Mouse (Mus musculus): Measurements from ENCODE around the gene Gm3500. TPM values are rescaled to one million over a fixed set of nuclear protein-coding genes. Genes with fewer than 3 reads are reported as not detected.
"Not testable (repeated sequence)": the region's sequence is repeated elsewhere in the genome, so short reads cannot be mapped to it uniquely, and the experiment has no call there.

The Gm3500 gene
- polyA plus RNA-seq (2014; fragmentation: Nextera tagmentation; extraction: Ambion mirVana), result 0.72 TPM in 1 of 2 replicates, not detected in the other

DNA sequence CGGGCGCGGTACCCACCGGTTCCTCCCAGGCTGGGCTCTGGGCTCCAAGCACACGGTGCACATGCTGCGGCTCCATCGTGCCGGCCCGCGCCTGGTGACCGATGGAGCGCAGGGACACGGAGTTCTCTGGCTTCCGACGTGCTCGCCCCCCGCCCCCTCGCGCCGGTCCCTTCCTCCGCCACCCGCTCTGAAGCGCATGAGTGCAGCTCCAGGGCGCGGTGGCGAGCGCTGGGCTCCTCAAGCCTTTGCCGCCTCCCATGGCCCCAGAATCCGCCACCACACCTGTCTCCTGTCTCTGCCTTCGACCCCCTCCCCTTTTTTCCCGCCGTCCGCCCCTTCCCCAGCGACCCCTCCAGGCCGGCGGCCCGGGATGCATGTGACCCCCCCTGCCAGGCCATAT, at the start of gene Gm3500:
Gene Gm3500, minus strand, starts transcription at position 101 of the 400 bp plus-strand sequence.
- H3K9ac ChIP-seq; H3K27ac ChIP-seq (ENCODE audit: low read depth); H3K36me3 ChIP-seq (ENCODE audit: insufficient read depth); H3K27me3 ChIP-seq (ENCODE audit: insufficient read depth, low read length); DNase-seq; ATAC-seq (ENCODE audit: insufficient read depth); H3K4me3 ChIP-seq (ENCODE audit: low read depth, low read length); H3K4me1 ChIP-seq (ENCODE audit: insufficient read depth); H3K9me3 ChIP-seq (ENCODE audit: low read depth, low read length); H3K4me2 ChIP-seq: not testable (repeated sequence)
- no CpG with 5 or more reads among the region's 37 CpGs for WGBS

DNA sequence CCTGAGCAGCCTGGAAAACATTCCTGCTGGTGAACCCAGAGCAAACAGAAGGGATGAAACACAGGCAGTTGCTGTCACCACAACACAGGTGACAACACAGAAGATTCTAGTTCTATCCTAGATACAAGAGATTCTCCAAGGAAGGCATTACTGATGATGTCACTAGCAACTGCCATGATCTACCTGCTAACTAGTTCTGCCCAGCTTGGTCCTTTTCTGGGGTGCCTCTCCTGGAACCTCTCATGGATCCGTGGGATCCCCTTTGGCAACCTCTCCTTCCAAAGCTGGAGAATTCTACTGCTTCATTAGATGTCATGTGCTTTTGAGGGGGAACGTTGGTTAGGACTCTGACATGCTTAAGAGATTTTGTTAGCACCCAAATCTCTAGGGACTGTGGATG, 54.0 kb downstream of the Gm3500 start, which contains the start of gene Gm3542:
Gene Gm3542, minus strand, starts transcription at position 101 of the 400 bp plus-strand sequence.
- no CpG with 5 or more reads among the region's 2 CpGs for WGBS

More for the DNA sequence above, 54.0 kb downstream of the Gm3500 start, which contains the start of gene Gm3542:
- DNase-seq; H3K4me2 ChIP-seq; H3K27ac ChIP-seq (ENCODE audit: low read depth); H3K36me3 ChIP-seq (ENCODE audit: insufficient read depth); H3K4me1 ChIP-seq (ENCODE audit: insufficient read depth); H3K4me3 ChIP-seq (ENCODE audit: low read depth, low read length); ATAC-seq (ENCODE audit: insufficient read depth); H3K9ac ChIP-seq; H3K27me3 ChIP-seq (ENCODE audit: insufficient read depth, low read length); H3K9me3 ChIP-seq (ENCODE audit: low read depth, low read length): not testable (repeated sequence)

Other genes with a start within 250 kb of the Gm3500 start
- gene Gm3317, start 224.5 kb downstream of the Gm3500 start, polyA plus RNA-seq (2014; fragmentation: Nextera tagmentation; extraction: Ambion mirVana), result not detected in 2 replicates
- not detected in 2 replicates for gene Gm8271, start 203.3 kb downstream of the Gm3500 start, polyA plus RNA-seq (2014; fragmentation: Nextera tagmentation; extraction: Ambion mirVana)
- gene Gm3526, start 128.5 kb downstream of the Gm3500 start, polyA plus RNA-seq (2014; fragmentation: Nextera tagmentation; extraction: Ambion mirVana), result not detected in 2 replicates
- not detected in 2 replicates for gene Gm3542, start 54.1 kb downstream of the Gm3500 start, polyA plus RNA-seq (2014; fragmentation: Nextera tagmentation; extraction: Ambion mirVana)
- gene Gm3194, start 66.4 kb upstream of the Gm3500 start, polyA plus RNA-seq (2014; fragmentation: Nextera tagmentation; extraction: Ambion mirVana), result 0.53 and 0.91 TPM in 2 replicates
- not detected in 2 replicates for gene Gm8246, start 88.8 kb upstream of the Gm3500 start, polyA plus RNA-seq (2014; fragmentation: Nextera tagmentation; extraction: Ambion mirVana)
- gene Gm3187, start 95.2 kb upstream of the Gm3500 start, polyA plus RNA-seq (2014; fragmentation: Nextera tagmentation; extraction: Ambion mirVana), result not detected in 2 replicates
- gene Gm3488, start 112.6 kb upstream of the Gm3500 start, polyA plus RNA-seq (2014; fragmentation: Nextera tagmentation; extraction: Ambion mirVana), result 1.3 and 1.6 TPM in 2 replicates
- not detected in 2 replicates for gene Gm3532, start 149.4 kb upstream of the Gm3500 start, polyA plus RNA-seq (2014; fragmentation: Nextera tagmentation; extraction: Ambion mirVana)
- gene Gm8265, start 244.0 kb upstream of the Gm3500 start, polyA plus RNA-seq (2014; fragmentation: Nextera tagmentation; extraction: Ambion mirVana), result not detected in 2 replicates

Data from lung, embryonic 14.5 days (tissue).